Mouse (Mus musculus): Measurements from ENCODE around the gene Ankmy1. TPM values are rescaled to one million over a fixed set of nuclear protein-coding genes. Genes with fewer than 3 reads are reported as not detected.

The Ankmy1 gene
- polyA plus RNA-seq (2014; fragmentation: Illumina TruSeq; extraction: RNeasy Lipid Tissue Mini Kit (QIAGEN cat#74804); ENCODE audit: low read depth, low replicate concordance), result 1.1 TPM

DNA sequence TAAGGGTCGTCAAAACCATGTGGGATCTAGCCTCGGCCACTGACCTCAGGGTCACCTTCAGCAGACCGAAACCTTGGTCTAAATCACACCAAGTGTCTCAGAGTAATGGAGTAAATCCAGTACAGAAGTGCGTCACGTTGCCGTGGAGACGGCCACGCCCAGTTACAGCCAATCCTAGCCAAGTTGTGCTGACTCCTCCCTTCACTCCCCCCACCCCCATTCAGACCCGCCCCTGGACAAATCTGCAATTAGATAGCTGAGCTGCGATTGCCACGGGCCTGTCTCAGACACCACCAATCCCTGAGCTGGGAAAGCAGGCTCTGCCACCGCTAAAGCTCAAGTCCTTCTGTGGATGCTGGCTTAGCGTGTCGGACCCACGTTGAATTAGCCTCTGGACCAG, at the start of gene Ankmy1:
Gene Ankmy1, minus strand, starts transcription at position 121 of the 400 bp plus-strand sequence.

GRCm38 (mm10) chr1:92950607-92951006, 47.9 kb upstream of the Ankmy1 start, which contains the start of gene Gpr35:
Gene Gpr35 (plus strand): TSS chr1:92950865.

DNA sequence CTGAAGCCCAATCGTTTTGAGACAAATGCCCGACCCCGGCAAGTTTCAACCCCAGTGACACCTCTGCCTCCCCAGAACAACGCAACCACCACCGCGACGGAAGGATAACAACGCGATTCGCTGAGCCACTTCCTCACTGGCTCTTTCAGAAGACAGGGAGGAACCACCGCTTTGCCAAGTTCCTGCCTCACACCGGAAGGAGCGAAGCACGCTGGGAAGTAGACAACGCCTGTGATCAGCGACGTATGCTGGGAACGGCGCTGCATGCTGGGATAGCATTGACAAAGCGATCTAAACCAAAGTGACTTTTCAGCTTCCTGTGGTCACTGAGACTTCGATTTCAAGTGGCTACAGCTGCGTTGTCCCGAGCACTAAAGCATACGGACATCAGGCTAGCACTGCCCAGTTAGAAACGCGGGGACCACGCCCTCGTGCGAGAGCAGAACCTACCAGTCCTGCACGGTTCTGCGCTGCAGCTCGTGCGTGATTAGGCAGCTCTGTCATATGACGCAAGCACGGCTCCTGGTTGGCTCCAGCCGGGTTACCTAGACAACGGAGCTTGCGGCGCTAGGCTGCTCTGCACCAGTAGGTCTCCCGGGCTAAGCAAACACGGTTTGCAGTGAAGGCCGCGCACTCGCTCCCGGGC, 31.6 kb upstream of the Ankmy1 start, which contains the start of gene Capn10:
Gene Capn10, plus strand, starts transcription at position 195 of the 646 bp plus-strand sequence.

GRCm38 (mm10) chr1:92910239-92910885, 7.7 kb upstream of the Ankmy1 start, which contains the start of gene Rnpepl1:
Gene Rnpepl1 (plus strand): TSS chr1:92910783.

DNA sequence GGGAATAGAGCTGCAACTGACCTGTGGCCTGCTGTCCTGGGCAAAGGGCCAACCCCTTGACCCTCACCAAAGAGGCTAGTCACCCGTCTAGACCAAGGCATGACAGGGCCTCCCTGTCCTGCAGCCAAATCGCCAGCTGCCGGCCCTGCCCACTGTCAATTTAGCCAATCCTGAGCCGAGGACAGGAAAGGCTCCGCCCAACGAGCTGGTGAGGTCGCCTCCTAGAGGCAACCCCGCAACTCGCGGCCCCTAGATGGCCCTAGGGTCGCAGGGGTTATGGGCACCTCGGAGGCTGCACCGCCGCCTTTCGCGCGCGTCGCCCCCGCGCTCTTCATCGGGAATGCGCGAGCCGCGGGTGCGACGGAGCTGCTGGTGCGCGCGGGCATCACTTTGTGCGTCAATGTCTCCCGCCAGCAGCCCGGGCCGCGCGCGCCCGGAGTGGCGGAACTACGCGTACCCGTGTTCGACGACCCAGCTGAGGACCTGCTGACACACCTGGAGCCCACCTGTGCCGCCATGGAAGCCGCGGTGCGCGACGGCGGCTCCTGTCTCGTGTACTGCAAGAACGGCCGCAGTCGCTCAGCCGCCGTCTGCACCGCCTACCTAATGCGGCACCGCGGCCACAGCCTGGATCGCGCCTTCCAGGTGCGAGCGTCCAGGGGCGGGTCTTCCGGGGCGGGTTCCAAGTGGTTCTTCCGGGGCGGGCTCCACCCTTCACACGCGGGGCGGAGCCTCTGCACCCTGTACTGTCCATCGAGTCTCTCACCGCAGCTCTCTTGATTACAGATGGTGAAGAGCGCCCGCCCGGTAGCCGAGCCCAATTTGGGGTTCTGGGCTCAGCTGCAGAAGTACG, 4.3 kb upstream of the Ankmy1 start, which contains the start of gene Dusp28:
Gene Dusp28, plus strand, starts transcription at position 203 of the 853 bp plus-strand sequence.

DNA sequence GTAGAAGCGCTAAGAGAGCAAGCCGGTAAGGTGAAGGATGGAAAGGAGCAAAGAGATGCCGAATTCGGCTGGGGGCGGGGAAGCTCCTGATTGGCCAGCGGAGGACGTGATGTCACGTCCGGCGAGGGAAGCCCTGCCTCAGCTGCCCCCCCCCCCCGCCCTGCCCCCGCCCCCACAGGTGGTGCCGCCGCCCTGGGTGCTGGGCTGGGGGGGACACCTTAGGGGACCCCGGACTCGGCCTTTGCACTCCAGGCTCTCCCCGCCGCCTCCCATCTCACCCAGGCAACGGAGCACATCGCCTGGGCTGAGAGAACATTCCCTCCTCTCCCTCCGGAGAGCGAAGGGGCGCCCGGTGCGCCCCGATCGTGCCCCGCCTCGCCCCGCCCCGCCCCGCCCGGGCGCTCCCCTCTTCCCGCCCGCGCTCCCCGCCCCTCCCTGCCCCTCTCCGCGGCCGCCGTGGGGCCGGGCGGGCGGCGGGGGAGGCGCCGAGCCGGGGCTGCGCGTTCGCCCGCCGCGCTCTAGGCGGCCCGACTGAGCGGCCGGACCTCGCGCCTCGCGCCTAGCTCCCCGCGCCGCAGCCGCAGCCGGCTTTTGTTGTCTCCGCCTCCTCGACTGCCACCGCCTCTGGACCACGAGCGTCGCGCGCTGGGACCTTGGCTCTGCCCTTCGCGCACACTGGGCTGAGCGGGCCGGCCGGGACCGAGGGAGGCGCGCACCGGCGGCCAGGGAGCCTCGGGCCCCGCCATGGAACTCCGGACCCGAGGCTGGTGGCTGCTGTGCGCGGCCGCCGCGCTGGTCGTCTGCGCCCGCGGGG, 71.3 kb downstream of the Ankmy1 start, which contains the start of gene Gpc1:
Gene Gpc1, plus strand, starts transcription at position 458 of the 814 bp plus-strand sequence.

Other genes starting within 250 kb of the Ankmy1 start
- gene Gpc1, start 71.3 kb downstream of the Ankmy1 start, polyA plus RNA-seq (2014; fragmentation: Illumina TruSeq; extraction: RNeasy Lipid Tissue Mini Kit (QIAGEN cat#74804); ENCODE audit: low read depth, low replicate concordance), result 0.12 TPM
- 9.4 TPM for gene Dusp28, start 4.1 kb upstream of the Ankmy1 start, polyA plus RNA-seq (2014; fragmentation: Illumina TruSeq; extraction: RNeasy Lipid Tissue Mini Kit (QIAGEN cat#74804); ENCODE audit: low read depth, low replicate concordance)
- gene Rnpepl1, start 7.9 kb upstream of the Ankmy1 start, polyA plus RNA-seq (2014; fragmentation: Illumina TruSeq; extraction: RNeasy Lipid Tissue Mini Kit (QIAGEN cat#74804); ENCODE audit: low read depth, low replicate concordance), result 4.5 TPM
- 3.8 TPM for gene Capn10, start 31.5 kb upstream of the Ankmy1 start, polyA plus RNA-seq (2014; fragmentation: Illumina TruSeq; extraction: RNeasy Lipid Tissue Mini Kit (QIAGEN cat#74804); ENCODE audit: low read depth, low replicate concordance)
- 0.40 TPM for gene Gpr35, start 48.0 kb upstream of the Ankmy1 start, polyA plus RNA-seq (2014; fragmentation: Illumina TruSeq; extraction: RNeasy Lipid Tissue Mini Kit (QIAGEN cat#74804); ENCODE audit: low read depth, low replicate concordance)
- not detected for gene Aqp12, start 103.4 kb upstream of the Ankmy1 start, polyA plus RNA-seq (2014; fragmentation: Illumina TruSeq; extraction: RNeasy Lipid Tissue Mini Kit (QIAGEN cat#74804); ENCODE audit: low read depth, low replicate concordance)
- not detected for gene Kif1a, start 199.0 kb upstream of the Ankmy1 start, polyA plus RNA-seq (2014; fragmentation: Illumina TruSeq; extraction: RNeasy Lipid Tissue Mini Kit (QIAGEN cat#74804); ENCODE audit: low read depth, low replicate concordance)
- not detected for gene Agxt, start 232.3 kb upstream of the Ankmy1 start, polyA plus RNA-seq (2014; fragmentation: Illumina TruSeq; extraction: RNeasy Lipid Tissue Mini Kit (QIAGEN cat#74804); ENCODE audit: low read depth, low replicate concordance)

Measured in kidney, adult 10 weeks (tissue).